Mouse (Mus musculus) cortical plate, adult 2 months (tissue): Measurements from ENCODE around the gene Map4. TPM values are rescaled to one million over a fixed set of nuclear protein-coding genes. Genes with fewer than 3 reads are reported as not detected.

Experiments
- H3K27ac ChIP-seq: fragments of 200-500 bp; 2 replicates; pipeline ENCODE4 v1.5.1; 2012; ENCODE audit warnings: low read length, control low read depth, inconsistent platforms; ENCODE audit not compliant: insufficient read depth
- H3K4me1 ChIP-seq: fragments of 200-500 bp; 2 replicates; pipeline ENCODE4 v1.6.1; 2011; ENCODE audit warnings: low read length; ENCODE audit not compliant: control insufficient read depth, insufficient read depth
- H3K4me3 ChIP-seq: fragments of 200-500 bp; 2 replicates; pipeline ENCODE4 v1.5.1; 2011; ENCODE audit warnings: mild to moderate bottlenecking, low read length, control low read depth; ENCODE audit not compliant: insufficient read depth
- CTCF ChIP-seq: fragments of 200-500 bp; IDR thresholded peaks from 2 replicates; pipeline ENCODE4 v1.5.1; 2011; ENCODE audit warnings: mild to moderate bottlenecking, control low read depth, low read length; ENCODE audit not compliant: insufficient read depth; ENCODE audit errors: extremely low read depth
- POLR2A ChIP-seq: fragments of 200-500 bp; IDR thresholded peaks from 2 replicates; pipeline ENCODE4 v1.6.1; 2011; ENCODE audit warnings: mild to moderate bottlenecking, low read length, control low read depth; ENCODE audit not compliant: insufficient read depth; ENCODE audit errors: extremely low read depth
- polyA plus RNA-seq: library from polyadenylated mRNA; depleted of rRNA; stranded (reverse); fragments of >200 nt; gene quantifications from 2 replicates; pipeline ENCODE4 v1.2.3, GENCODE M21; 2012; rRNA removed

Map4 gene
- 337 and 346 TPM in 2 replicates for polyA plus RNA-seq

DNA sequence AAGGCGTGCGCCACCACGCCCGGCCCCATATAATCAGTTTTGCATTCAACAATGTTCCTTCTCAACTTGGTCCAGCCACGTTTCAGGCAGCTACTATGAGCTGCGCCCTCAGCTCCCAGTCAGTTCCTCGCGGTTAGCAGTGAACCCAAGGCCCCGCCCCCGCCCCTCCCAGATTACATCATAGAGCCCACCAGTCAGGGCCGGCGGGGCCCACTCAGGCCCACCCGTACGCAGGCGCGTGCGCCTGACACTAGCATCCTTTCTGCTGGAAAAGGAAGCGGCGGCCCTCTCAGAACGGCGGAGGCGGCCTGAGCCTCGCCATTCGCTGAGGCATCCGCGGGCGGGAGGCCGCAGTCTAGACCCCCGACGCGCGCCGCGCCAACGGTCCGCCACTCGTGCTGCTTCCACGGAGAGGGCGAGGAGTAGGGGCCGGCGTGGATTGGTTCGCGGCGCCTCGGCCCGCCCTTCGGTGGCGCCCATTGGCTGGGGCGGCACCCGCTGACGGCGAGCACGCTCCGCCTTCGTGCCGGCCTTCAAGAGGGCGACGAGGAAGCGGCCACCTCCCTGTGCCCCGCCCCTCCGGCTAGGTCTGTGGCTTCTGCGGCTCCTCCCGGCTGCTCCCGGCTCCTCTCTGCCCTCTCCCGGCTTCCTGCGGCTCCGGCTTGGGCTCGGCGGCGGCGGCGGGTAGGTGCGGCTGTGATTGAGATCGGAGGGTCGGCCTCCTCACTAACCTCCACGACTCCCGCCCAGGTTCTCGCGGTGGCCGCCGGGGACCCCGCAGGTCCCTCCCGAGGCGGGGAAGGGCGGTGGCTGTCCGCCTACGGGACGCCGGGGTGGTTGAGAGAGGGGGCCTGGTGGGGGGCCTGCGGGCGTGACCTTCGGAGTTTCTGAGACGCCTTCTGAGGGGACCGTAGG is at the start of gene Map4:
Gene Map4, plus strand, starts transcription at position 204 of the 915 bp plus-strand sequence.
- Histone ChIP-seq H3K4me1 (no peaks in the 10 kb centered on the region), H3K4me3 (peak within 1 kb of the TSS; percentile 49), H3K27ac (peak within 1 kb of the TSS; percentile 68)
- TF ChIP-seq POLR2A (peak; percentile 75; the same call in 1 of the 2 replicates), CTCF (no peak)

DNA sequence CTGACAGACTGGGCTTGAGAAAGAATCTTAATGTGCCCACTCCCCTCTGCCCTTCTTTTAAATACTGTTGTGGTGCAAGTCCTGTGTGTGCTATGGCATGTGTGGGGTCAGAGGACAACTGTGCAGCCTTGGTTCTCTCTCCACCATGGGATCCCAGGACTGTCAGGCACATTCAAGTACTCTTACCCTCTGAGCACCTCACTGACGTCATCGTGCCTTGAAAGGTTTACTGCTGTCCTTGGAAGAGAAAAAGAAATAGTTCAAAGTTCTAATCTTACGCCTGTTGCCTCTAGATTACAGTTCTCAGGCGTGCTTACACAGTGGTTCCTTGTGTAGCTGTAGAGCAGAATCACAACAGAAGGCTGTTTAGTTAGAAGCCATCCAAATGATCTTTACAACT is 45.0 kb upstream of the Map4 start:
- Histone ChIP-seq H3K4me1 (no peaks in the 10 kb centered on the region), H3K27ac (no peak overlapping the region), H3K4me3 (no peak overlapping the region)
- no peak for TF ChIP-seq POLR2A
- TF ChIP-seq CTCF = no peak

DNA sequence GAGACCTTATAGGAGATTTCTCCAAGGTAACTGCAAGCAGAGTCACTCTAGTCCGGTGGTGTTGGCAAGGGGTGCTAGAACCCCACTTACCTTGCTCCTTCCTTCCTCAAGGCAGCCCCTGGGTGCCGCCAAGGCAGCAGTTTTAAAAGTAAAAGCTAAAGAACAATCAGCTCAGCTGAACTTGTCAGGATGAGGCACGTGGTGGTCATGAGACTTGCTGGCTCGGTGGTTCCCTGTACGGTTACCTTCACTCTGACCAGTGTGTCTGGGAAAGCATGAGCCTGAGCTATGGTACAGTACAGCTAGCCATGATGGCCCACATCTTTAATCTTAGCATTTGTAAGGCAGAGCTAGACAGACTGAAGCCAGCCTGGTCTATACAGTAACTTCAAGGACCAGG is 43.9 kb upstream of the Map4 start:
- H3K27ac ChIP-seq = no peak overlapping the region
- H3K4me1 ChIP-seq = no peaks in the 10 kb centered on the region
- TF ChIP-seq CTCF = no peak
- TF ChIP-seq POLR2A = no peak
- H3K4me3 ChIP-seq = no peak overlapping the region

DNA sequence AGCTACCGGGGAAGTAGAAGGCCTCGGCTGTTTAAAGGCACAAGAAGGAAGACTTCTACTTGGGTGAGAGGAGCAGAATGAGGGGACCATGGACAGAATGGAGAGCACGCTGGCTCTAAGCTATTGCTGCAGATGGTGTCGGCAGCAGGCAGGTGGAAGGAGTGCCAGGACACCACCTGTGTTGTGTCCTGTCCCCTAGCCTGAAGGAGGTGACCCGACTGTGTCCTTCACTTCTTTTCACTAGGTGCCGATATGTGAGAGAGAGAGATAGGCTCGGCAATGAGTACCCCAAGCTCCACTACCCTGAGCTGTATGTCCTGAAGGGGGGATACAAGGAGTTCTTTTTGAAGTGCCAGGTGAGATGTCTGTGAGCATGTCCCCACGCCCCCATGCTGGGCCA is 39.8 kb upstream of the Map4 start:
- TF ChIP-seq CTCF (no peak), POLR2A (no peak)
- no peak overlapping the region for H3K4me3 ChIP-seq
- no peak overlapping the region for H3K27ac ChIP-seq
- H3K4me1 ChIP-seq = no peaks in the 10 kb centered on the region

DNA sequence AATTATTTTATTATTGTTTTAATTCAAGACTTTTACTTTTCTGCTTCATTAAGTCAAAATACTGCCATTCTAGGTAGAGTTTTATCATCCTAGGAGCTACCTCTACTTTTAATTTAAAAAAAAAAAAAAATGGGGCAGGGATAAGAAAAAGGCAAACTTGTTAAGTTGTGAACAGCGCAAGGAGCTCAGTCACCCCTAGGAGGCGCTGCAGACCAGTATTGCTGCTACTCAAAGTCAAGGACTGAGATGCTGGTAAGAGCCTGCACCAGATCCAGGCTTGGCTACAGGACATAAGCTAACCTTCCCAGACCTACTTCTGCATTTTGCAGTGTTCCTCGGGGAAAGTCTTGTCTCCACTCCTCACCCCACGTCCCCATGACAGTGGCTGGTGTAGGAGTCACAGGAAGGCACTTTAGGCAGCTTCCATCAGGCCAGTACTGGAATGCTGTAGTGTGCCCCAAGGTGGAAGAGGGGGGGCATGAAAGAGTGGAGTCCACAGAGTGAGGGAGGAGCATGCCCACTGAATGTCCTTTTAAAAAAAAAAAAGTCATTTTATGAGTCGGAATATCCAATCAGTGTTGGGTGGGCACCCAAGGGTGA is 38.5 kb upstream of the Map4 start:
- Histone ChIP-seq H3K4me3 (no peak overlapping the region), H3K27ac (no peak overlapping the region), H3K4me1 (no peaks in the 10 kb centered on the region)
- TF ChIP-seq CTCF = peak; percentile 93
- TF ChIP-seq POLR2A = no peak

DNA sequence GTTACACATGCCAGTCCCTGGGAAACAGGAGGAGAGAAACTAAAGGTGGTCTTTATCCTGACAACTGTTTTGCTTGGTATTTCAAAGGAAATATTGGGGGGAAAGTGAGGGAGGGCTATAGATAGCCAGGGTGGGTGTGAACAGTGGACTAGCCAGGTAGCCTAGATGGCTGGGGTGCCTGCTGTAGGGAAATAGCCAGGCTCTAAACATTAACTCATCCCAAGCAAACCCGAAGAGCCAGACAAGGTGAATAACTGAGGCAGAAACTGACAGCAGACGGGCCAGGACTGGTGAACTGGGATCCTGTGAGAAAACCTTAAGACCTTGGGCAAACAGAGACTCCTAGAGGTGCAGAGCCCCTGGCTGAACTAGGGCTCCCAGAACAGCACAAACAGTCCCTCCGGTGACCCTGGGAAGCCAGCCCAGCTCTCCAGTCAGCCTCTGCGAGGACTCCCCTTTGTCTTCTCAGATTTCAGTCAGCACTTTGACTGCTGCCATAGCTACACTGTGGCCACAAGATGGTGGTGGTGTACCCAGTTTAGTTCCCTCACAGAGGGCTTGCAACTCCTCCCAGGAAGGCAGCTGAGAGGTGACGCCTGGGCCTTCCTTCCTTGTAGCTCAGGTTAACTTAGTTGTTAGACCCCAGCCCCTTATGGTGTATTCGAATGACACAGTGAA is 36.7 kb upstream of the Map4 start:
- Histone ChIP-seq H3K27ac (no peak overlapping the region), H3K4me3 (no peak overlapping the region), H3K4me1 (no peaks in the 10 kb centered on the region)
- TF ChIP-seq POLR2A (no peak), CTCF (peak; percentile 96)

DNA sequence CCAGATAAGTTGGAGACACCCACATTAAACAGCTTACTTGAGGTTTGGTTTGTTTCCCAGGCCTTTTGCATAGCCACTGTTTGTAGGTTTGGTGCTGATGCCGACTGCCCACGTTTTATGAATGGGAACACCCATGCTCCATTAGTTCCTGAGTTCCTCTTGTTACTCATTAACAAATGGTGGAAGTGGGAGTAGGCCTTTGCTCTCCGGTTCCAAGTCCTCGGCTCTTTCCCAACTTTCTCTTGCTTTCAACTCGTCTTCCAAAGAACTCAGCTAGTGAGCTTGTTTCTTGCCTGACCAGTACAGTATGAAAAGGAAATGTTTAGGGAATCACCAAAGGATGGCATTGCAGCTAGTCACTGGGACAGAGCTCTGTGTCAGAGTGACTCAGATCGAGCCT is 35.7 kb upstream of the Map4 start:
- no peaks in the 10 kb centered on the region for H3K4me1 ChIP-seq
- no peak overlapping the region for H3K4me3 ChIP-seq
- TF ChIP-seq CTCF (no peak), POLR2A (no peak)
- no peak overlapping the region; the same call in 1 of the 2 replicates for H3K27ac ChIP-seq

DNA sequence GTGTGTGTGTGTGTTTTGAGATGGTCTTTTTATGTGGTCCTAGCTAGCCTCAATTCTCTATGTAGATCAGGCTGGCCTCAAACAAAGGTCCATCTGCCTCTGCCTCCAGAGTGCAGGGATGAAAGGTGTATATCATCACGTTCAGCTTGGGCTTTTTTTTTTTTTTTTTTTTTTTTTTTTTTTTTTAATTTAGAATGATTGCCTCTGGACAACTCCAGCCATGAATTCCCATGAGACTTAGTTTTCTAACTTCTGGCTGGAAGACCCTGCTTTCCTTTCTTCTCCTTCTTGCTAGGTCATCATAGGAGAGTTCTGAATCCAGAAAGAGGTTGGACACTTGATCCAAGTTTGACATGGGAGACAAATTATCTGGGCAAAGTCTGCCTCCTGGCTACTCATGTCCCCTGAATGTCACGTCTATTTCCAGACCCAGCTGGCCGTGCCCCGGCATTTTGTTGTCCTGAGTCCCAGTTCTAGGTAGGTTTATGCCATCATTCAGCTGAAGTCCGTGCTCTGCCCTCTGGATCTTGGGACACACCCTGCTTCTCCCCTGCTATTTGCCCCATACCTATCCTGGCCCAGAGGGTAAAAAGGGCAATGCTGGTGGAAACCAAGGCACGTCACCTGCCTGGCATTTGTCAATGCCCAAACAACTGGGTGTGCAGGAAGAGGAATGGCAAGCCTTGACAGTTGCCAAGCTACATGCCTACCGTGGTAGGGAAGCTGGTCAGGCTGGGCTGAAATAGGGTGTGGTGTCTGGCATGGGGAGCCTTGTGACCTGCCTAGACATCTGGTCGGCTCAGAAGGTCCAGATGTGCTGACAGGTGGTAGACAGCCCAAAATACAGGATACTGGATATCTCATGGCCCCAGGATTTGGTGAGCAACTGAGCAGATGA is 34.8 kb upstream of the Map4 start:
- Histone ChIP-seq H3K4me3 (no peak overlapping the region), H3K27ac (no peak overlapping the region), H3K4me1 (no peaks in the 10 kb centered on the region)
- TF ChIP-seq CTCF = no peak
- no peak for TF ChIP-seq POLR2A

DNA sequence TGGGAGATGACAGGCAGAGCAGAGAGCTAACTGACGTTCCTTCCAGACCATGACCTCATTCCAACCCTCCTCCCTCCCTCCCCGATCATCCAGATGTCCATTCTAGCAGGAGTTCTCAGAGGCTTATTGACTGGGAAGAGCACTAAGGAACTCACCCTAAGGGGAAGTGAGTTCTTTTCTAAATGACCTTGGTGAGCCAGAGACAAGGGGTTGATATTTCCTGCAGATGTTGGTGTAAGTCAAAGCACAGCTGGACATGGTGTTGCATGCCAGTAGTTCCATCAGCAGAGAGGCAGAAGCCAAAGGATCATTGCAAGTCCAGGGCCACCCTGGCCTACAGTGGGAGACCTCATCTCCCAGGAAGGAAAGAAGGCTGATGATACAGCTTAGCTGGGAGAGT is 33.2 kb upstream of the Map4 start:
- no peak overlapping the region for H3K4me3 ChIP-seq
- no peak for TF ChIP-seq POLR2A
- TF ChIP-seq CTCF = no peak
- no peaks in the 10 kb centered on the region for H3K4me1 ChIP-seq
- no peak overlapping the region for H3K27ac ChIP-seq
